In the genomic region with DNA sequence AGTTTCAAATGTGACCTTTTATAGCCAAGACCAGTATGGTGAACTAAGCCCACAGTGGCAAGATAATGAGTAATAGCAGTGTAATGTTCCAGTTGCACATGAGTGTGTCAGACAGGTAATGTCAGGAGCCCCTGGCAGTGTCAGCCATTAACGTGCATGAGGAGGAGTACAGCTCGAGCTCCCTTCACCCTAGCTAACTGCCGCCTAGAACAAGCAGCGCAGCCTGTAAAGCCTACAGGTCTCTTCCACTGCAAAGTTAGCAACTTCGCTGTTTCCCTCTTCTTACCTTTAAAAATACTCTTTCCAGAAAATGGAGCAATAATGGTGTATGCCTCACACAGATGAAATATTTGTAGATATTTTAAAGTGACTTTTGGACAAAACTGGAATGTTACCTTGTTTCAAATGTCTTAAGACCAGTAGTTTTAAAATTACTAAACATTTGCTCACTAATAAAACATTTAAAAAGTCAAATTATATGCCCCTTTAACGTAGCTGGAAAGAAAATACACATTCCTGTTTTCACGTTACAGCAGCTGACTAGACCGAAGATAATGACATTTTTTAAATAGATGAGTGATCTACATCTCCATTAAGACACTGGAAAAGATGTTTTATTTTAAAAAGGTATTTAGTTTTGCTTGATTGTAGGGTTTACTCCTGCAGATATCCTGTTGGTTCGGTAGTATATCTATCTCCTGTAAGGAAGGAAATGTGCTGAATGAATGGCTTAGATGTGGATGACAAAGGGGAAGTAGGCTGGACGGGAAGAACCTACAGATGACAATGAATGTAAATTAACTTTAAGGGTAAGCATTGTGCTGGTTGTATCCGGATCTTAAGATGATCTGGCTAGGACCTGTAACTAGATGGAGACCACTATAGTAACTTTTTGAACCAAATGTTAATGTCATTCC, we compare ENCODE assay signal across 8 mouse cellular contexts. TPM values are rescaled to one million over a fixed set of nuclear protein-coding genes. Genes with fewer than 3 reads are reported as not detected.
A peak's percentile ranks its signal among the peaks of the same experiment; 100 is the strongest.
DNase-seq lines count a peak whose midpoint lies in the region; ATAC-seq lines count a peak whose summit lies in the region.

No protein-coding gene starts in this region.

- H3K4me2 ChIP-seq in hindbrain, embryonic 15.5 days: peak overlapping the region; percentile 98
- peak overlapping the region; percentile 93 for H3K4me2 ChIP-seq in midbrain, embryonic 12.5 days (replicated peaks)

- no peak for ATAC-seq in hindbrain, embryonic 15.5 days (ENCODE audit: low FRiP score, low read depth)
- no peak for ATAC-seq in midbrain, embryonic 12.5 days (ENCODE audit: low FRiP score, low read depth)

- H3K9ac ChIP-seq in hindbrain, embryonic 15.5 days: 0 out of 2 replicates have a peak overlapping the region, but pooled peaks have one; percentile 94
- H3K9ac ChIP-seq in midbrain, embryonic 12.5 days (replicated peaks): peak overlapping the region; percentile 98; the same call in 1 of the 2 replicates

- no peaks in the 10 kb centered on the region for H3K27me3 ChIP-seq in embryonic facial prominence, embryonic 10.5 days (replicated peaks; ENCODE audit: low read depth, poor library complexity, severe bottlenecking)
- H3K27me3 ChIP-seq in hindbrain, embryonic 15.5 days: no peaks in the 10 kb centered on the region
- H3K27me3 ChIP-seq in midbrain, embryonic 12.5 days: no peaks in the 10 kb centered on the region

- peak; percentile 21 to 29 for DNase-seq in lung, adult 18-20 months
- DNase-seq in lung, postnatal 10 days: no peak
- DNase-seq in embryonic facial prominence, embryonic 10.5 days (ENCODE audit: low spot score): no peak
- DNase-seq in right cerebral cortex, postnatal 14 days: no peak
- no peak for DNase-seq in urinary bladder, postnatal 25 days (ENCODE audit: low spot score)
- no peak for DNase-seq in left cerebral cortex, adult 18-20 months (ENCODE audit: low spot score in 2 of 2)

- H3K4me1 ChIP-seq in embryonic facial prominence, embryonic 10.5 days: peaks cover 28% of the 10 kb centered on the region
- H3K4me1 ChIP-seq in hindbrain, embryonic 15.5 days (replicated peaks): peaks cover 33% of the 10 kb centered on the region
- H3K4me1 ChIP-seq in midbrain, embryonic 12.5 days: peaks cover 28% of the 10 kb centered on the region

- H3K27ac ChIP-seq in embryonic facial prominence, embryonic 10.5 days (replicated peaks): no peak overlapping the region
- H3K27ac ChIP-seq in hindbrain, embryonic 15.5 days (replicated peaks): no peak overlapping the region
- no peak overlapping the region for H3K27ac ChIP-seq in midbrain, embryonic 12.5 days (replicated peaks)

- H3K9me3 ChIP-seq in embryonic facial prominence, embryonic 10.5 days: no peaks in the 10 kb centered on the region
- no peaks in the 10 kb centered on the region for H3K9me3 ChIP-seq in hindbrain, embryonic 15.5 days
- H3K9me3 ChIP-seq in midbrain, embryonic 12.5 days: no peaks in the 10 kb centered on the region

- 61% methylated on average over 11 of the region's 11 CpGs for WGBS in embryonic facial prominence, embryonic 10.5 days
- 40% methylated on average over 11 of the region's 11 CpGs for WGBS in hindbrain, embryonic 15.5 days
- WGBS in midbrain, embryonic 12.5 days: 47% methylated on average over 11 of the region's 11 CpGs

- peak overlapping the region; percentile 98 for H3K4me3 ChIP-seq in embryonic facial prominence, embryonic 10.5 days
- peak overlapping the region; percentile 95 for H3K4me3 ChIP-seq in hindbrain, embryonic 15.5 days
- H3K4me3 ChIP-seq in midbrain, embryonic 12.5 days: peak overlapping the region; percentile 99

- peaks cover 40% of the 10 kb centered on the region for H3K36me3 ChIP-seq in embryonic facial prominence, embryonic 10.5 days (replicated peaks)
- no peaks in the 10 kb centered on the region for H3K36me3 ChIP-seq in hindbrain, embryonic 15.5 days
- H3K36me3 ChIP-seq in midbrain, embryonic 12.5 days: 0 out of 2 replicates have a peak, but pooled peaks cover 3% of the 10 kb centered on the region

RNA-seq across cellular contexts. Expression of a gene that starts 1.9 kb away (rescaled TPM):
- 0.90 and 1.5 TPM in 2 replicates for polyA plus RNA-seq in embryonic facial prominence, embryonic 10.5 days (2016; fragmentation: Nextera tagmentation; extraction: Ambion mirVana)
- 0.89 and 1.5 TPM in 2 replicates for polyA plus RNA-seq in hindbrain, embryonic 15.5 days (2015; fragmentation: Nextera tagmentation; extraction: Ambion mirVana)
- polyA plus RNA-seq in midbrain, embryonic 12.5 days (2016; fragmentation: Nextera tagmentation; extraction: Ambion mirVana): 1.6 and 2.3 TPM in 2 replicates
- under 1 TPM; 0.65 to 0.80 TPM for total RNA-seq in left cerebral cortex, adult 18-20 months (2021)

RNA-seq across cellular contexts. Expression of a gene that starts 2.2 kb away (rescaled TPM):
- 37.4 and 38.7 TPM in 2 replicates for polyA plus RNA-seq in embryonic facial prominence, embryonic 10.5 days (2016; fragmentation: Nextera tagmentation; extraction: Ambion mirVana)
- 30.8 and 30.9 TPM in 2 replicates for polyA plus RNA-seq in hindbrain, embryonic 15.5 days (2015; fragmentation: Nextera tagmentation; extraction: Ambion mirVana)
- polyA plus RNA-seq in midbrain, embryonic 12.5 days (2016; fragmentation: Nextera tagmentation; extraction: Ambion mirVana): 49.7 and 53.0 TPM in 2 replicates
- total RNA-seq in left cerebral cortex, adult 18-20 months (2021): 10 to 100 TPM; 56.6 to 57.9 TPM

RNA-seq across cellular contexts. Expression of a gene that starts 17.1 kb away (rescaled TPM):
- 95.0 and 98.7 TPM in 2 replicates for polyA plus RNA-seq in embryonic facial prominence, embryonic 10.5 days (2016; fragmentation: Nextera tagmentation; extraction: Ambion mirVana)
- polyA plus RNA-seq in hindbrain, embryonic 15.5 days (2015; fragmentation: Nextera tagmentation; extraction: Ambion mirVana): 84.0 and 87.4 TPM in 2 replicates
- 95.2 and 101 TPM in 2 replicates for polyA plus RNA-seq in midbrain, embryonic 12.5 days (2016; fragmentation: Nextera tagmentation; extraction: Ambion mirVana)
- total RNA-seq in left cerebral cortex, adult 18-20 months (2021): 10 to 100 TPM; 47.3 to 49.0 TPM

Comparison
In these comparisons a context has a peak if more than half of its experiments do, and no peak if none do; other contexts are left out.
1. DNase-seq: peak in lung, adult 18-20 months (2 of 2); none in lung, postnatal 10 days (single experiment), embryonic facial prominence, embryonic 10.5 days (single experiment), right cerebral cortex, postnatal 14 days (single experiment), urinary bladder, postnatal 25 days (single experiment) and left cerebral cortex, adult 18-20 months (0 of 2).
2. Peak in every context shown above with its lines, with median percentiles within 50 percentile points of each other: H3K4me3 ChIP-seq.